ENCODE assay signal across 10 mouse cellular contexts in the genomic region with DNA sequence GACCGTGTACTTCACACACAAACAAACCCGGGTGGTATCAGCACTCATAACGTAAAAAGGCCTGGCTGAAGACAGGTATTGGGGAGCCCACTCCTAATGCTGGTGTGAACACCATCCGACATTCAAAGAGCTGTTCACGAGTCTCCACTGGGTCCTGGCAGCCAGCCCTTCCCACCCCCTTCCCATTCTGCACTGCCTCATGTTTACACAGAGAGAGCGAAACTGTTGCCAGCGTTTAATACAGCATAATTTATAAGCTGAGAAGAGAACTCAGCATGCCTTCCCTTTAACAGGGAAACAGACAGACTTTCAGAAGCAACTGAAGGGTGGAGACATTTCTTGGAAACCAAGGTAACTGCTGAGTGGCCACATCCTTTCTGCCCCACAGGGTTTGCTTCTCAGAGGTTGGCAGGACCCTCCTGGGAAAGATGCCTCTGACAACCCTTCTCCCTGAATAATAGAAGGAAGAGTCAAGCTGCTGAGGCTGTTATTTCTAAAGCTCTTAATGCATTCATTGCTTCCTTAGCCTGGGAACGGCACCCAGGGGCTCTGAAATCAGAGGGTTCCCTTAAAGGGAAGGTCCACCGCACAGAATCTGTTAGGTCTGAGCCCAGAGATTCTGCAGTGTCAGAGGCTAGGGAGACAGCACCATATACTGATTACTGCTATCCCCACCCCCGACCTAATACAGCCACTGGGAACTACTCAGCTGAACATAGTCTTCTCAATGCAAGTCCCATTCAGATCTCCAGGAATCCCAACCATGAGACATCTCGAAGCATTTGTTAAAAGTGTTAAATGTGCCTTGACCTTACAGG.
DNase-seq lines count a peak whose midpoint lies in the region; ATAC-seq lines count a peak whose summit lies in the region.
"Had no signal": no experiment of that assay in that cellular context is flagged by ENCODE, and none has a peak within 500 bp of the region (broad histone marks: within the 10 kb centered on the region; RNA-seq: fewer than 3 reads in every experiment).

No protein-coding gene starts in this region.

- H3K9ac ChIP-seq in embryonic facial prominence, embryonic 14.5 days (ENCODE audit: low read depth, low read length) = no peak overlapping the region
- no peak overlapping the region; the same call in 1 of the 2 replicates for H3K9ac ChIP-seq in hindbrain, embryonic 16.5 days (ENCODE audit: low read depth, low read length)
- H3K9ac ChIP-seq: embryonic facial prominence, embryonic 15.5 days had no signal

- 59% methylated on average over 11 of the region's 11 CpGs for WGBS in embryonic facial prominence, embryonic 14.5 days
- WGBS in embryonic facial prominence, embryonic 10.5 days = 74% methylated on average over 11 of the region's 11 CpGs
- WGBS in hindbrain, embryonic 16.5 days = 34% methylated on average over 11 of the region's 11 CpGs

- no peak overlapping the region for H3K4me2 ChIP-seq in embryonic facial prominence, embryonic 14.5 days (ENCODE audit: low read depth, low read length)
- H3K4me2 ChIP-seq in hindbrain, embryonic 16.5 days (ENCODE audit: low read length) = no peak overlapping the region; the same call in 1 of the 2 replicates
- H3K4me2 ChIP-seq: embryonic facial prominence, embryonic 15.5 days had no signal

- H3K4me3 ChIP-seq in embryonic facial prominence, embryonic 14.5 days (ENCODE audit: low read depth, low read length) = no peak overlapping the region
- H3K4me3 ChIP-seq in embryonic facial prominence, embryonic 10.5 days = no peak overlapping the region
- no peak overlapping the region for H3K4me3 ChIP-seq in hindbrain, embryonic 16.5 days (ENCODE audit: low read length)
- H3K4me3 ChIP-seq: embryonic facial prominence, embryonic 15.5 days; megakaryocyte, embryonic 14.5 days had no signal

- intact Hi-C loops in gastrocnemius, postnatal 36 days (cut with DNase I) = no loop called here

- H3K36me3 ChIP-seq in embryonic facial prominence, embryonic 14.5 days (ENCODE audit: control insufficient read depth, insufficient read depth, low read length) = no peaks in the 10 kb centered on the region
- no peaks in the 10 kb centered on the region for H3K36me3 ChIP-seq in embryonic facial prominence, embryonic 10.5 days (replicated peaks)
- H3K36me3 ChIP-seq in hindbrain, embryonic 16.5 days (ENCODE audit: control insufficient read depth, insufficient read depth, low read length) = no peaks in the 10 kb centered on the region
- H3K36me3 ChIP-seq: embryonic facial prominence, embryonic 15.5 days had no signal

- no peaks in the 10 kb centered on the region for H3K9me3 ChIP-seq in embryonic facial prominence, embryonic 14.5 days (ENCODE audit: control insufficient read depth, low read length)
- no peaks in the 10 kb centered on the region for H3K9me3 ChIP-seq in embryonic facial prominence, embryonic 10.5 days
- no peaks in the 10 kb centered on the region for H3K9me3 ChIP-seq in hindbrain, embryonic 16.5 days (ENCODE audit: control insufficient read depth, low read length)
- H3K9me3 ChIP-seq: embryonic facial prominence, embryonic 15.5 days had no signal

- H3K4me1 ChIP-seq in embryonic facial prominence, embryonic 14.5 days (ENCODE audit: control insufficient read depth, insufficient read depth, low read length) = peaks cover 3% of the 10 kb centered on the region
- H3K4me1 ChIP-seq in embryonic facial prominence, embryonic 10.5 days = peaks cover 9% of the 10 kb centered on the region
- peaks cover 14% of the 10 kb centered on the region for H3K4me1 ChIP-seq in hindbrain, embryonic 16.5 days (ENCODE audit: control insufficient read depth, insufficient read depth, low read depth, low read length)
- H3K4me1 ChIP-seq: megakaryocyte, embryonic 14.5 days had no signal

- no peak overlapping the region for H3K27ac ChIP-seq in embryonic facial prominence, embryonic 14.5 days (replicated peaks; ENCODE audit: low read depth, low read length)
- H3K27ac ChIP-seq in embryonic facial prominence, embryonic 10.5 days (replicated peaks) = no peak overlapping the region
- H3K27ac ChIP-seq in hindbrain, embryonic 16.5 days (ENCODE audit: low read depth, low read length) = peak overlapping the region; percentile 42
- H3K27ac ChIP-seq: embryonic facial prominence, embryonic 15.5 days had no signal

- ATAC-seq in embryonic facial prominence, embryonic 14.5 days (ENCODE audit: low read depth) = no peak
- peak; percentile 90 for ATAC-seq in hindbrain, embryonic 16.5 days

- H3K27me3 ChIP-seq in embryonic facial prominence, embryonic 14.5 days (replicated peaks; ENCODE audit: control insufficient read depth, insufficient read depth, low read length) = no peaks in the 10 kb centered on the region
- H3K27me3 ChIP-seq in embryonic facial prominence, embryonic 10.5 days (replicated peaks; ENCODE audit: low read depth, poor library complexity, severe bottlenecking) = no peaks in the 10 kb centered on the region
- H3K27me3 ChIP-seq in hindbrain, embryonic 16.5 days (replicated peaks; ENCODE audit: control insufficient read depth, insufficient read depth, low read length) = no peaks in the 10 kb centered on the region
- H3K27me3 ChIP-seq: embryonic facial prominence, embryonic 15.5 days; megakaryocyte, embryonic 14.5 days had no signal

- DNase-seq in embryonic facial prominence, embryonic 14.5 days (ENCODE audit: low spot score) = peak; percentile 72
- DNase-seq in embryonic facial prominence, embryonic 10.5 days (ENCODE audit: low spot score) = no peak
- DNase-seq in NIH3T3 (ENCODE audit: low read depth) = peak; percentile 19
- DNase-seq in lung, postnatal 10 days = peak; percentile 78
- no peak for DNase-seq in liver
- no peak for DNase-seq in thymus, postnatal 10 days (ENCODE audit: low spot score in 2 of 2)
- no peak for DNase-seq in gastrocnemius, postnatal 36 days

Comparison
In these comparisons a context has a peak if more than half of its experiments do, and no peak if none do; other contexts are left out.
1. DNase-seq: peak in embryonic facial prominence, embryonic 14.5 days (single experiment), NIH3T3 (single experiment) and lung, postnatal 10 days (single experiment); none in embryonic facial prominence, embryonic 10.5 days (single experiment), liver (single experiment), thymus, postnatal 10 days (0 of 2) and gastrocnemius, postnatal 36 days (0 of 2).